Mouse (Mus musculus) liver, embryonic 12.5 days (tissue): ENCODE measurements around the gene Kcnip4. TPM values are rescaled to one million over a fixed set of nuclear protein-coding genes. Genes with fewer than 3 reads are reported as not detected.

ENCODE experiments used
- ATAC-seq: fragments of 200-750 bp; cut with Nextera tagmentation; 2 replicates; pipeline ENCODE4 v1.8.0; 2017; ENCODE audit warnings: moderate number of reproducible peaks, mild to moderate bottlenecking, moderate library complexity
- H3K27ac ChIP-seq: fragments of 300-500 bp; sonication (generic); 2 replicates; pipeline ENCODE4 v1.5.1; 2016; ENCODE audit warnings: mild to moderate bottlenecking
- H3K27me3 ChIP-seq: fragments of 300-500 bp; sonication (generic); replicated peaks from 2 replicates; pipeline ENCODE4 v1.6.1; 2016; ENCODE audit warnings: mild to moderate bottlenecking, moderate library complexity
- H3K36me3 ChIP-seq: fragments of 300-500 bp; sonication (generic); 2 replicates; pipeline ENCODE4 v1.6.1; 2016; ENCODE audit warnings: mild to moderate bottlenecking, moderate library complexity
- H3K4me1 ChIP-seq: fragments of 300-500 bp; sonication (generic); 2 replicates; pipeline ENCODE4 v1.6.1; 2016
- H3K4me2 ChIP-seq: fragments of 300-500 bp; sonication (generic); 2 replicates; pipeline ENCODE4 v1.6.1; 2016; ENCODE audit warnings: mild to moderate bottlenecking, moderate library complexity
- H3K4me3 ChIP-seq: fragments of 300-500 bp; sonication (generic); 2 replicates; pipeline ENCODE4 v1.5.1; 2016; ENCODE audit warnings: mild to moderate bottlenecking, moderate library complexity
- H3K9ac ChIP-seq: fragments of 300-500 bp; sonication (generic); 2 replicates; pipeline ENCODE4 v1.6.1; 2016; ENCODE audit warnings: mild to moderate bottlenecking, moderate library complexity
- H3K9me3 ChIP-seq: fragments of 300-500 bp; sonication (generic); replicated peaks from 2 replicates; pipeline ENCODE4 v1.6.1; 2016; ENCODE audit warnings: mild to moderate bottlenecking, moderate library complexity
- WGBS: fragments of 180-500 bp; shearing (Covaris S2); methylation state at CpG from one replicate; pipeline ENCODE4 v1.1.7; 2016; ENCODE audit not compliant: insufficient replicate concordance; 5-methylcytosine and 5-hydroxymethylcytosine counted together
- polyA plus RNA-seq: library from polyadenylated mRNA; unstranded; fragments of >200 nt; fragmentation: Nextera tagmentation; extraction: Ambion mirVana; gene quantifications from 2 replicates; pipeline ENCODE4 v1.2.1, GENCODE M21; 2016

Gene Kcnip4
- polyA plus RNA-seq, 1 experiment from 2014 or later = 0.25 TPM

- no peak overlapping the region for H3K4me2 ChIP-seq
- no peak overlapping the region for H3K4me3 ChIP-seq
- no peaks in the 10 kb centered on the region for H3K36me3 ChIP-seq
- WGBS = 24% methylated on average over 4 of the region's 4 CpGs
- ATAC-seq = no peak
- H3K27me3 ChIP-seq = no peaks in the 10 kb centered on the region
- H3K27ac ChIP-seq = no peak overlapping the region
- H3K9ac ChIP-seq = no peak overlapping the region
- no peaks in the 10 kb centered on the region for H3K4me1 ChIP-seq
- H3K9me3 ChIP-seq = 0 out of 2 replicates have a peak, but pooled peaks cover 2% of the 10 kb centered on the region
These were observed 174.4 kb downstream of the Kcnip4 start for GRCm38 (mm10) chr5:49350126-49350909.

DNA sequence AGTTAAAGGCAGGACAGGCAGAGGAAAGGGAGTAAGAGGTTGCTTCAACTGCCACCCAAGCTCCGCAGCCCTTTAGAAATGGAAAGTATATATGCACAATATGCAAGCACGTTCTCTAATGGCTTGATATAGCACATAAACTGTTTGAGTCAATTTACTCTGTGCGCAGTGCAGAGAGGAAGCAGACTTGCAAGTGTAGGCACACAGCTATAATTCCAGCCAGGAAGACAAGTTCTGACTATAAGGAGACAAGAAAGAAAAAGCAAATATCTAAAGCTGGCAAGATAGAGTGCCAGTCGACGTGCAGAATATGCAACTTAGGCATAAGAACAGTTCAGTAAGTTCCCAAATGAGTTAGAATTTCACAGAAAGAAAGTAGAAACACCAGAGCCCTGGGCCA lies 175.2 kb downstream of the Kcnip4 start:
- WGBS = 70% methylated on average over 5 of the region's 5 CpGs
- no peak for ATAC-seq
- Histone ChIP-seq H3K9me3 (0 out of 2 replicates have a peak, but pooled peaks cover 2% of the 10 kb centered on the region), H3K4me3 (no peak overlapping the region), H3K36me3 (no peaks in the 10 kb centered on the region), H3K27me3 (no peaks in the 10 kb centered on the region), H3K27ac (no peak overlapping the region), H3K4me2 (no peak overlapping the region), H3K9ac (no peak overlapping the region), H3K4me1 (no peaks in the 10 kb centered on the region)

DNA sequence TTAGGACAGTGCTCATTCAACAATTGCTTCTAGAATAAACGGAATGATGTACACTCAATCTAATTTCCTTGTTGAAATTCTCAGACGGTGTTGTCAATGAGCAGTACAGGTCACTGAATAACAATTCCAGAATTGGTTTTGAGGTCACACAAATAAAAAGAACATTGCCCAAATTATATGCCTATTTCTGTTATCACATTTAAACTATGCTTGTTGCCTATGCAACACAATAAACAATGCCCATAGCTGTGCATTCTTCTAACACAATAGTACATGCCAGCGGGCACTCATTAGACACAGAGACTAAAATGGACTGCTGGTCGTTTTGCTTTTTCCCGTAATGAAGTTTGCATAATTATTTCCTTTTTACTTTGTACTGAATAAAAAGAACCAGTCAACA lies 176.2 kb downstream of the Kcnip4 start:
- Histone ChIP-seq H3K9me3 (no peaks in the 10 kb centered on the region), H3K27ac (no peak overlapping the region), H3K4me2 (no peak overlapping the region), H3K4me1 (no peaks in the 10 kb centered on the region), H3K27me3 (no peaks in the 10 kb centered on the region), H3K4me3 (no peak overlapping the region), H3K36me3 (no peaks in the 10 kb centered on the region), H3K9ac (no peak overlapping the region)
- WGBS = 67% methylated on average over 5 of the region's 5 CpGs
- ATAC-seq = no peak

- 38% methylated on average over 1 of the region's 1 CpGs for WGBS
- H3K9ac ChIP-seq = no peak overlapping the region
- no peaks in the 10 kb centered on the region for H3K27me3 ChIP-seq
- no peaks in the 10 kb centered on the region for H3K36me3 ChIP-seq
- H3K9me3 ChIP-seq = no peaks in the 10 kb centered on the region
- H3K4me2 ChIP-seq = no peak overlapping the region
- no peaks in the 10 kb centered on the region for H3K4me1 ChIP-seq
- no peak for ATAC-seq
- H3K4me3 ChIP-seq = no peak overlapping the region
- no peak overlapping the region for H3K27ac ChIP-seq
These were observed 180.1 kb downstream of the Kcnip4 start for GRCm38 (mm10) chr5:49344606-49345005.

- H3K4me2 ChIP-seq = no peak overlapping the region
- no peak overlapping the region for H3K9ac ChIP-seq
- no peaks in the 10 kb centered on the region for H3K36me3 ChIP-seq
- H3K4me3 ChIP-seq = no peak overlapping the region
- H3K9me3 ChIP-seq = no peaks in the 10 kb centered on the region
- no peak for ATAC-seq
- H3K27me3 ChIP-seq = no peaks in the 10 kb centered on the region
- no peak overlapping the region for H3K27ac ChIP-seq
- H3K4me1 ChIP-seq = no peaks in the 10 kb centered on the region
- 68% methylated on average over 2 of the region's 2 CpGs for WGBS
These were observed 187.5 kb downstream of the Kcnip4 start for GRCm38 (mm10) chr5:49337164-49337563.

- no peak for ATAC-seq
- WGBS = 53% methylated on average over 2 of the region's 2 CpGs
- H3K4me1 ChIP-seq = no peaks in the 10 kb centered on the region
- H3K27me3 ChIP-seq = no peaks in the 10 kb centered on the region
- H3K4me2 ChIP-seq = no peak overlapping the region
- no peaks in the 10 kb centered on the region for H3K36me3 ChIP-seq
- H3K27ac ChIP-seq = no peak overlapping the region
- H3K9ac ChIP-seq = no peak overlapping the region
- H3K9me3 ChIP-seq = no peaks in the 10 kb centered on the region
- H3K4me3 ChIP-seq = no peak overlapping the region
These were observed 191.6 kb downstream of the Kcnip4 start for GRCm38 (mm10) chr5:49333063-49333462.

GRCm38 (mm10) chr5:49329023-49329422 lies 195.7 kb downstream of the Kcnip4 start:
- Histone ChIP-seq H3K9ac (no peak overlapping the region), H3K4me2 (no peak overlapping the region), H3K4me3 (no peak overlapping the region), H3K36me3 (no peaks in the 10 kb centered on the region), H3K9me3 (no peaks in the 10 kb centered on the region), H3K27ac (no peak overlapping the region), H3K4me1 (no peaks in the 10 kb centered on the region), H3K27me3 (no peaks in the 10 kb centered on the region)
- 62% methylated on average over 1 of the region's 1 CpGs for WGBS
- no peak for ATAC-seq

DNA sequence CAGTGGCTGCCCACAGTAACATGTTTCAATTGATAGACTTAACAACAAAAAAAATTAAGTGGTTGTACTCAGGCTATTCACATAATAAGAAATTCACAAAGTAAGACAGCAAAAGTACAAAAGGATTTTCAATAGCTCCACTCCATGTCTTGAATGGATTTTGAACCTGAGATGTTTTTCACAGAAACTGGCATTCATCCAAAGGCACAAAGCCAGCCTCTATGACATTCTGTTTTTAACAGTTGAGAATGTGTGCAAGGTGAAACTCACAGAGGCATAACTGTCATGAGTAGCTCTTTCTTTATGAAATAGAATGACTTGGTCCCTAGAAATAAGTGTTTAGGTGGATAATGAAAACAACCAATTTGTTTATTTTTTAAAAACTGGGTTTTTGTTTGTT lies 206.0 kb downstream of the Kcnip4 start:
- no peak for ATAC-seq
- no peaks in the 10 kb centered on the region for H3K36me3 ChIP-seq
- no peak overlapping the region for H3K4me3 ChIP-seq
- no peak overlapping the region for H3K9ac ChIP-seq
- no peak overlapping the region for H3K4me2 ChIP-seq
- no peak overlapping the region for H3K27ac ChIP-seq
- H3K27me3 ChIP-seq = no peaks in the 10 kb centered on the region
- H3K4me1 ChIP-seq = no peaks in the 10 kb centered on the region
- H3K9me3 ChIP-seq = no peaks in the 10 kb centered on the region

DNA sequence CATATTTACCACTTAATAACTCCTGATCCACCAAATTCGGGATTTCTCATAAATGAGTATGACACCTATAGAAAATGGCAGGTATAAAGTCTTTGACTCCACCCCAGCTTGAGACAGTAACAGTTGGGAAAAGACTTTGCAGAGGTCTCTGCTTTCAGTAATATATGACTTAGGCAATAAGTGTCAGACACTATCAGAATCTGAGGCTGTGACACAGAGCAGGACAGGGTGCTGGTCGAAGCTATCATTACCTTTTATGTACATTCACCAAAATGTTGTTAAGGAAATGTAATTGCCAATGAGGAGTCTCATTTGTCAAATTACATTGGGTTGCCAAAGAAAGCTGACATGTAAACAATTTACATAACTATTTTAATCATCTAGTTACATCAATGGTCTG lies 206.8 kb downstream of the Kcnip4 start:
- Histone ChIP-seq H3K36me3 (no peaks in the 10 kb centered on the region), H3K27me3 (no peaks in the 10 kb centered on the region), H3K4me3 (no peak overlapping the region), H3K9me3 (no peaks in the 10 kb centered on the region), H3K27ac (no peak overlapping the region), H3K4me2 (no peak overlapping the region), H3K9ac (no peak overlapping the region), H3K4me1 (no peaks in the 10 kb centered on the region)
- 60% methylated on average over 2 of the region's 2 CpGs for WGBS
- no peak for ATAC-seq

DNA sequence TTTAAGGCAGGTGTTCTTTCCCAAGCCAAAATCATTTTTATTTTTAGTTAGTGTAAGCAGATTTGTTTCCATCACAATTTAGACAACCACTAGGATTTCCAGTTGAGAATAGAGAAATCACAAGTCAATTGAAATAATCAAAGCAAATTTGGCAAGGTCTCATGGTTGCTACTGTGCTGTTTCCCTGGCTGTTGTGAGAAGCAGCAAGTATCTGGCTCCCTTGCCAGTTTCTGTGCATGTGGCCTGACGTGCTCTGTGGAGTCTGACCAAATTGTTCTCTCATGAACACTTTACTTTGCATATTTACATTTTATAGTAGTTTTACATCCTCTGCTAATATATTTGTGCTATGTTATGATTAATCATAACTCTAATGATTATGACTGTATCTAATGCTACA lies 217.9 kb downstream of the Kcnip4 start:
- Histone ChIP-seq H3K36me3 (no peaks in the 10 kb centered on the region), H3K9me3 (no peaks in the 10 kb centered on the region), H3K27me3 (no peaks in the 10 kb centered on the region), H3K4me2 (no peak overlapping the region), H3K27ac (no peak overlapping the region), H3K9ac (no peak overlapping the region), H3K4me1 (no peaks in the 10 kb centered on the region), H3K4me3 (no peak overlapping the region)
- no peak for ATAC-seq
- 56% methylated on average over 1 of the region's 1 CpGs for WGBS

DNA sequence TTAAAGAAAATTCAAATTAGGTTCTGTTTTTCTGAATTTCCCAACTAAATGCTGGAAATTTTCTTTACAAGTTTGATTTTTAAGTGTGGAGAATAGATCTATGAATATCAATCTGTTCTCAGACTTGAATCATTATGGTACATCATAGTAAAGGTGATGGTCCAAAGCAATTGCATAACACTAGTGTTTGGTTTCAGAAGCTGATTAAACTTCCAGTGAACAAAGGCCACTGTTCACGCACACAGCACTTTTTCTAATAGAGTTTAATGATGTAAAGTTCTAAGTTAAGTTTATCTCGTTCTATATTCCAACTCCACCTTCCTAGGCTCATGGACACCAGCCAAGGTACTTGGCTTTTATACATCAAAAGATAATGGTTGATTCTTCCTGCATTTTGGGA lies 219.4 kb downstream of the Kcnip4 start:
- 41% methylated on average over 2 of the region's 2 CpGs for WGBS
- Histone ChIP-seq H3K4me3 (no peak overlapping the region), H3K27me3 (no peaks in the 10 kb centered on the region), H3K4me2 (no peak overlapping the region), H3K27ac (no peak overlapping the region), H3K9me3 (no peaks in the 10 kb centered on the region), H3K9ac (no peak overlapping the region), H3K4me1 (no peaks in the 10 kb centered on the region), H3K36me3 (no peaks in the 10 kb centered on the region)
- ATAC-seq = no peak

DNA sequence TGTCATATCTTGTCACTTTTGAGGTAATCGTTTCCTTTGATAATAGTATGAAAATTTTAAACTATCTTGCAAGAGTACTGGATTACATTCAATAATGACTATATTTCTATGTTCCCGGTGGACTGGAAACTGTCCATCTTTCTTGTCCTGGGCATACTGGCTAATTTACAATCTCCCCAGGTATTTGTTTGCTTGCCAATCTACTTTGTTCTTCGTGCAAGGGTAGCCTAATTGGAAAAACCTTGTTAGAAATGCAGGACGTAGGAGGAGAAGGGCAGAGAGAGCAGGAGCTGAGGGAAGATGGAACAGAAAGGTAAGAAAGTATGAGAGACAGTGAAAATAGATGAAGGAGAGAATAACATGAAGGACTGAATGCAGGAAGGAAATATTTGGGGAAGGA lies 226.1 kb downstream of the Kcnip4 start:
- Histone ChIP-seq H3K4me3 (no peak overlapping the region), H3K9me3 (no peaks in the 10 kb centered on the region), H3K9ac (no peak overlapping the region), H3K27me3 (no peaks in the 10 kb centered on the region), H3K36me3 (no peaks in the 10 kb centered on the region), H3K4me1 (no peaks in the 10 kb centered on the region), H3K4me2 (no peak overlapping the region), H3K27ac (no peak overlapping the region)
- 58% methylated on average over 4 of the region's 4 CpGs for WGBS
- no peak for ATAC-seq

DNA sequence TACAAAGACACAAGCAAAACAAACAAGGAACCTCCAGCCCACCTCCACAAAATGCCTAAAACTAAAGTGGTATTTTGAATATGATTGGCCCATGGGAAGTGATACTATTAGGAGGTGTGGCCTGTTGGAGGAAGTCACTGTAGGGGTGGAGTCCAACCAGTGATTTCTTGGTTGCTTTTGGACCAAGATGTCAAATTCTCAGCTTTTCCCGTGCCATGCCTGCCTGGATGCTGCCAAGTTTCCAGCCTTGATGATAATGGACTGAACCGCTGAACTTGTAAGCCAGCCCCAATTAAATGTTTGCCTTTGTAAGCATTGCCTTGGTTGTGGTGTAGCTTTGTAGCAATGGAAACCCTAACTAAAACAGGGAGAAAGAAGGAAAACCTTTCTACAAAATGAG lies 232.3 kb downstream of the Kcnip4 start:
- Histone ChIP-seq H3K4me3 (no peak overlapping the region), H3K4me1 (no peaks in the 10 kb centered on the region), H3K9me3 (no peaks in the 10 kb centered on the region), H3K36me3 (no peaks in the 10 kb centered on the region), H3K27ac (no peak overlapping the region), H3K4me2 (no peak overlapping the region), H3K9ac (no peak overlapping the region), H3K27me3 (no peaks in the 10 kb centered on the region)
- no peak for ATAC-seq
- 75% methylated on average over 2 of the region's 2 CpGs for WGBS
